Mouse (Mus musculus) olfactory bulb, adult 2 months (tissue): ENCODE measurements at regions not wholly inside any gene's neighbourhood (a gene's known extent, or its start where the extent isn't known, plus 50 kb on each side); places are given as distances from the start of the nearest gene placed in this dataset.

Experiments used
- H3K27ac ChIP-seq: fragments of 200-500 bp; 2 replicates; pipeline ENCODE4 v1.5.1; 2012; ENCODE audit warnings: low read depth, low read length; ENCODE audit not compliant: insufficient read depth
- H3K4me1 ChIP-seq: fragments of 200-500 bp; 2 replicates; pipeline ENCODE4 v1.6.1; 2012; ENCODE audit warnings: low read length; ENCODE audit not compliant: control insufficient read depth, insufficient read depth
- H3K4me3 ChIP-seq: fragments of 200-500 bp; 2 replicates; pipeline ENCODE4 v1.5.1; 2012; ENCODE audit warnings: mild to moderate bottlenecking, low read depth, low read length, moderate library complexity; ENCODE audit not compliant: insufficient read depth
- CTCF ChIP-seq: fragments of 200-500 bp; IDR thresholded peaks from 2 replicates; pipeline ENCODE4 v1.5.1; 2012; ENCODE audit warnings: low read depth, mild to moderate bottlenecking, low read length, moderate library complexity; ENCODE audit not compliant: insufficient read depth
- POLR2A ChIP-seq: fragments of 200-500 bp; IDR thresholded peaks from 2 replicates; pipeline ENCODE4 v1.6.1; 2012; ENCODE audit warnings: mild to moderate bottlenecking, low read depth, low read length, moderate library complexity; ENCODE audit not compliant: insufficient read depth
- WGBS: fragments of 180-500 bp; shearing (Covaris S2); methylation state at CpG from one replicate; pipeline ENCODE4 v1.1.7; 2018; 5-methylcytosine and 5-hydroxymethylcytosine counted together

- H3K4me3 ChIP-seq: no peak overlapping the region
- H3K27ac ChIP-seq: no peak overlapping the region
- 72% methylated on average over 7 of the region's 7 CpGs for WGBS
- TF ChIP-seq CTCF (no peak), POLR2A (no peak)
- no peaks in the 10 kb centered on the region for H3K4me1 ChIP-seq
Measured at GRCm38 (mm10) chr10:112798603-112799002, 130.2 kb downstream of the Atxn7l3b start.

GRCm38 (mm10) chr10:112798090-112798489 is 130.7 kb downstream of the Atxn7l3b start:
- no peak overlapping the region for H3K27ac ChIP-seq
- 59% methylated on average over 4 of the region's 4 CpGs for WGBS

GRCm38 (mm10) chr10:112795938-112796337 is 132.9 kb downstream of the Atxn7l3b start:
- H3K4me1 ChIP-seq: no peaks in the 10 kb centered on the region
- no peak overlapping the region for H3K27ac ChIP-seq
- H3K4me3 ChIP-seq: no peak overlapping the region
- TF ChIP-seq CTCF (no peak), POLR2A (no peak)
- 6% methylated on average over 1 of the region's 1 CpGs for WGBS

More at GRCm38 (mm10) chr10:112798090-112798489, 130.7 kb downstream of the Atxn7l3b start:
- H3K4me3 ChIP-seq: no peak overlapping the region
- H3K4me1 ChIP-seq: no peaks in the 10 kb centered on the region
- TF ChIP-seq POLR2A: no peak
- TF ChIP-seq CTCF: no peak

- Histone ChIP-seq H3K4me3 (no peak overlapping the region), H3K4me1 (no peaks in the 10 kb centered on the region), H3K27ac (no peak overlapping the region)
- TF ChIP-seq POLR2A (no peak), CTCF (no peak)
- WGBS: 95% methylated on average over 1 of the region's 1 CpGs
Measured at GRCm38 (mm10) chr10:112795473-112795872, 133.3 kb downstream of the Atxn7l3b start.

GRCm38 (mm10) chr10:112788236-112788635 is 140.6 kb downstream of the Atxn7l3b start:
- TF ChIP-seq POLR2A: no peak
- Histone ChIP-seq H3K4me1 (no peaks in the 10 kb centered on the region; the same call in 1 of the 2 replicates), H3K4me3 (no peak overlapping the region), H3K27ac (peak overlapping the region; percentile 96)
- WGBS: 28% methylated on average over 3 of the region's 3 CpGs

- no peak overlapping the region for H3K27ac ChIP-seq
- no peaks in the 10 kb centered on the region for H3K4me1 ChIP-seq
- 92% methylated on average over 10 of the region's 10 CpGs for WGBS
- H3K4me3 ChIP-seq: no peak overlapping the region
- TF ChIP-seq CTCF (no peak), POLR2A (no peak)
Measured at GRCm38 (mm10) chr10:112774262-112774661, 154.5 kb downstream of the Atxn7l3b start.

DNA sequence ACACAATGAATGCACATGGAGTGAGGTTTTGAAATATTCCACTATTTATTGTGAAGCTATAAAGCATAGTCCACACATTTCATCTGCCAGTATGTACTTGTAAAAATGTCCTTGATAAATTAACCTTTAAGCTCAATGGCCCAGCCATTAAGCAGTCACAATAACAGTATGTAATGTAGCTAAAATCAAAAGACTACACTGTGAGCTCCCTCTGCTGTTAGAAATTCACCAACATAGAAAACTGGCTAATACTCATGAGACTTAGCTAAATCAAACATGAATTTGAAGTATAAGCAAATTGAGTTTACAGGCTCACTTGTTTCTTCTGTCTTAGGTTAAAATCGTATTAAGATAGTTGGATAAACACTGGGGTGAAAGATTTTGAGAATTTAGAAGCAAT is 182.1 kb downstream of the Atxn7l3b start:
- Histone ChIP-seq H3K4me1 (no peaks in the 10 kb centered on the region), H3K4me3 (no peak overlapping the region), H3K27ac (no peak overlapping the region)
- no peak for TF ChIP-seq CTCF
- no peak for TF ChIP-seq POLR2A
- 64% methylated on average over 1 of the region's 1 CpGs for WGBS

- Histone ChIP-seq H3K4me3 (no peak overlapping the region), H3K27ac (no peak overlapping the region), H3K4me1 (no peaks in the 10 kb centered on the region)
- WGBS: 89% methylated on average over 2 of the region's 2 CpGs
- TF ChIP-seq CTCF (no peak), POLR2A (no peak)
Measured at GRCm38 (mm10) chr10:112743527-112743926, 185.3 kb downstream of the Atxn7l3b start.

DNA sequence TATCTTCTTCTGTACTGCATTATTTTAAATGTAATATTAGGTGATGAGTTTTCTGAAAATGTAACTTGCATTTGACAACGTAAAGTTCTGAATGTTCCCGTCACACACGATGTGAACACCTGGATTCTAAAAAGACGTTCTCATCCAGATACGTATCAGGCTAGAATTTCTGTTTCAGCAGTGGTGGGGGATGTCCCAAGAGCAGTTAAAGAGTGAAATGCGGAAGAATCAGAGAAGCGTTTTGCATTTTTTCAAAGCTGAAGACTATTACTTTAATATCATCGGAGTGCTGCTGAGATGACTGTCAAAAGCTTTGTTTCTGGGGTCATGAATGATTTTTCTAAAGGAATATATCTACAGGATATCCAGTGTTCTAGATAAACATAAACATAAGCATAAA is 186.7 kb downstream of the Atxn7l3b start:
- Histone ChIP-seq H3K4me1 (no peaks in the 10 kb centered on the region), H3K27ac (no peak overlapping the region), H3K4me3 (no peak overlapping the region)
- 96% methylated on average over 8 of the region's 8 CpGs for WGBS
- TF ChIP-seq CTCF (no peak), POLR2A (no peak)
